Mouse (Mus musculus): ENCODE results near the gene Gm10337. TPM values are rescaled to one million over a fixed set of nuclear protein-coding genes. Genes with fewer than 3 reads are reported as not detected.

Gene Gm10337
- polyA plus RNA-seq, 1 experiment from 2014 or later, result 5.5 TPM

DNA sequence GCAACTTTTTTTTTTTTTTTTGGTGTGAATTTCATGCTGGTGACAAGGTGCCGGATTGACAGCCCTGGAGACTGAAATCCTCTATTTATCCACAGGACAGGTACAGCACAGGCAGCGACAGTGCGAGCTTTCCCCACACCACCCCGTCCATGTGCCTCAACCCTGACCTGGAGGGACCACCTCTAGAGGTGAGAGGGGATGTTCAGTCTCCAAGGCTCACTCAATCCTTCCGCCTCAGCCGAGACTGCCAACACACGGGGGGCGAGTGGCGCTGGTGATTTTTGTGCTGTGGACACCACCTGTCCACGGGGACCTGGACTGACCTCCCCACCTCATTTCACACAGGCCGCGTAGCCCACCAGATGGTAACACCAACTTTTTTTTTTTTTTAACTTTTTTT lies 17.7 kb upstream of the Gm10337 start:
- Histone ChIP-seq H3K27ac (ENCODE audit: low read length) (no peak overlapping the region), H3K36me3 (ENCODE audit: control insufficient read depth, insufficient read depth, low read length) (peaks cover 19% of the 10 kb centered on the region), H3K9me3 (ENCODE audit: control insufficient read depth, low read length) (no peaks in the 10 kb centered on the region), H3K4me3 (ENCODE audit: low read length) (no peak overlapping the region), H3K27me3 (replicated peaks; ENCODE audit: control insufficient read depth, insufficient read depth, low read length) (no peaks in the 10 kb centered on the region), H3K4me1 (ENCODE audit: control insufficient read depth, insufficient read depth, low read length) (no peaks in the 10 kb centered on the region), H3K9ac (ENCODE audit: low read depth, low read length) (no peak overlapping the region), H3K4me2 (ENCODE audit: low read depth, low read length) (no peak overlapping the region)
- no peak for ATAC-seq
- 90% methylated on average over 12 of the region's 12 CpGs for WGBS

DNA sequence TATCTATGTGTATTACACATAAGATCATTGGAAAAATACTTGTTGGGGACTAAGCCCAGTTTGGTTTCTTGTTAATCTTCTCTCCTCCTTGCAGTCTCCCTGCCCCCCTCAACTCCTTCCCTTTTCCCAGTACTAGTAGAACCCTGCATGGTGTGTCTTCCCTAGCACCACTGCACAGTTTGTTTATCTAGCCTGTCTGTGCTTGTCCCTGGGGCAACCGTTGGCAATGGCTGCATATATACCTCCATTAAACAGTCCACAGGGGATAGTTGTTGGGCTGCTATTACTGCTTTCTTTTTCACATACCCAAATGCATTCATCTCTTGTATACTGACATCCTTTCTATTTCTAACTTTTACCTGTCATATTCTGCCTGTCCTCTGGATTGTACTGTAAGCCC lies 15.9 kb upstream of the Gm10337 start:
- Histone ChIP-seq H3K9me3 (ENCODE audit: control insufficient read depth, low read length) (no peaks in the 10 kb centered on the region), H3K4me2 (ENCODE audit: low read depth, low read length) (no peak overlapping the region), H3K27me3 (replicated peaks; ENCODE audit: control insufficient read depth, insufficient read depth, low read length) (no peaks in the 10 kb centered on the region), H3K4me1 (ENCODE audit: control insufficient read depth, insufficient read depth, low read length) (no peaks in the 10 kb centered on the region), H3K4me3 (ENCODE audit: low read length) (no peak overlapping the region), H3K9ac (ENCODE audit: low read depth, low read length) (no peak overlapping the region), H3K27ac (ENCODE audit: low read length) (no peak overlapping the region), H3K36me3 (ENCODE audit: control insufficient read depth, insufficient read depth, low read length) (peaks cover 17% of the 10 kb centered on the region)
- WGBS, result 71% methylated on average over 1 of the region's 1 CpGs
- no peak for ATAC-seq

DNA sequence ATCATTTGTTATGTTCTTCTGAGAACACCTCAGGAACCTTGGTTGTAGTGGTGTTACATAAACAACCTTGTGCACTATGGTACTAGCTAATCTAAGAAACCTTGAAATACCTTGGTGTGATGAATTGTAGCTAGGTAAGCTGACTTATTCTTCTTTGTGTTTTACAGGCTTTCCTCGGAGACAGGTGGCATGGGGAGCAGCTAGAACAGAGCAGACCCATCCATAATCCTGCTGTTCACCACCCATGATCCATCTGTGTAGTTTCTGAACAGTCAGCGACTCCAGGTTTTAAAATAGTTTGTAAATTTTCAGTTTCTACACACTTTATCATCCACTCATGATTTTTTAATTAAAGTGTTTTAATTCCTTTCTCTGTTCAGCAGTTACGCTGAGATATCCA lies 5.2 kb upstream of the Gm10337 start:
- Histone ChIP-seq H3K27ac (ENCODE audit: low read length) (no peak overlapping the region), H3K27me3 (replicated peaks; ENCODE audit: control insufficient read depth, insufficient read depth, low read length) (no peaks in the 10 kb centered on the region), H3K9me3 (ENCODE audit: control insufficient read depth, low read length) (no peaks in the 10 kb centered on the region), H3K9ac (ENCODE audit: low read depth, low read length) (no peak overlapping the region), H3K4me3 (ENCODE audit: low read length) (no peak overlapping the region), H3K4me1 (ENCODE audit: control insufficient read depth, insufficient read depth, low read length) (peaks cover 11% of the 10 kb centered on the region), H3K4me2 (ENCODE audit: low read depth, low read length) (no peak overlapping the region), H3K36me3 (ENCODE audit: control insufficient read depth, insufficient read depth, low read length) (peaks cover 9% of the 10 kb centered on the region)
- 84% methylated on average over 3 of the region's 3 CpGs for WGBS
- ATAC-seq, result no peak

DNA sequence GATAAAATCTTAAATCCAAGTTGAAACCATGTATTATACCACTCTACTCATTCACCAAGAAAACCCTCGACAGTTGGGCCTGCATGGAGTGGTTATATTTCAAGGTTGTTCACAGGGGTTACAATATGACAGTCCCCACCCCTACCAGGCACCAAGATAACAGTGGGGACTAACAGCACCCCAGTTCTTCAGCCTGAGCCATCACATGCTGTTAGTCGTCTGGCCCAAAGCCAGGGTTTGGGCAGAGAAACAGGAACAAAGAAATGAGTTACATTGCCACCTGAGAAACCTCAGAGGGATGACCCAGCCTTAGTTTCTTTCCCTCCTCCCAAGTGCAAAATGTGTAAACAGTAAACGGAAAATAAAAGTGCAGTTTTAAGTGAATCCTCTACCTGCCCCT lies 4.2 kb upstream of the Gm10337 start:
- H3K4me1 ChIP-seq (ENCODE audit: control insufficient read depth, insufficient read depth, low read length), result peaks cover 11% of the 10 kb centered on the region
- no peak overlapping the region for H3K9ac ChIP-seq (ENCODE audit: low read depth, low read length)
- H3K36me3 ChIP-seq (ENCODE audit: control insufficient read depth, insufficient read depth, low read length), result peaks cover 13% of the 10 kb centered on the region
- no peak overlapping the region for H3K4me2 ChIP-seq (ENCODE audit: low read depth, low read length)
- H3K27me3 ChIP-seq (replicated peaks; ENCODE audit: control insufficient read depth, insufficient read depth, low read length), result no peaks in the 10 kb centered on the region
- 64% methylated on average over 3 of the region's 3 CpGs for WGBS
- no peaks in the 10 kb centered on the region for H3K9me3 ChIP-seq (ENCODE audit: control insufficient read depth, low read length)
- no peak overlapping the region for H3K4me3 ChIP-seq (ENCODE audit: low read length)
- H3K27ac ChIP-seq (ENCODE audit: low read length), result no peak overlapping the region
- no peak for ATAC-seq

DNA sequence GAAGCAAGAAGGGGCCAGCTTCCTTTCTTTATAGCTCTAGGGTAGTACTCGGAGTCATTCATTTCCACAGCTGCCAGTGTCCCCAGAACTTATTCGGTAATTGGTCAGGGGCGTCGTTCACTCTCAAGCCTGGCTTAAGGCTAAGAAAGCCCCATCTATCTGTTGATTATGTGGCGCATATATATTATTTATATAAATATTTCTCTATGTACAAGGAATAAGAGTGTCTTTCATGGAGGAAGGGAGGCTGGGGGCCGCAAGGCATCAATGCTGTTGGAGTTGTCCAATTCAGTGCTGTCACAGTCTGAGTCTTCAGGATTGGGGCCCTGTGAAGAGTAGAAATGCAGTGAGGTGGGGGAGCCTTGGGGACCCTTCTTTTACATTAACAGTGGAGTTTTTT lies 3.7 kb upstream of the Gm10337 start:
- no peak overlapping the region for H3K27ac ChIP-seq (ENCODE audit: low read length)
- H3K36me3 ChIP-seq (ENCODE audit: control insufficient read depth, insufficient read depth, low read length), result peaks cover 13% of the 10 kb centered on the region
- no peak overlapping the region for H3K4me2 ChIP-seq (ENCODE audit: low read depth, low read length)
- H3K4me1 ChIP-seq (ENCODE audit: control insufficient read depth, insufficient read depth, low read length), result peaks cover 11% of the 10 kb centered on the region
- 85% methylated on average over 6 of the region's 6 CpGs for WGBS
- no peak overlapping the region for H3K4me3 ChIP-seq (ENCODE audit: low read length)
- no peak overlapping the region for H3K9ac ChIP-seq (ENCODE audit: low read depth, low read length)
- no peaks in the 10 kb centered on the region for H3K27me3 ChIP-seq (replicated peaks; ENCODE audit: control insufficient read depth, insufficient read depth, low read length)
- no peaks in the 10 kb centered on the region for H3K9me3 ChIP-seq (ENCODE audit: control insufficient read depth, low read length)
- no peak for ATAC-seq

DNA sequence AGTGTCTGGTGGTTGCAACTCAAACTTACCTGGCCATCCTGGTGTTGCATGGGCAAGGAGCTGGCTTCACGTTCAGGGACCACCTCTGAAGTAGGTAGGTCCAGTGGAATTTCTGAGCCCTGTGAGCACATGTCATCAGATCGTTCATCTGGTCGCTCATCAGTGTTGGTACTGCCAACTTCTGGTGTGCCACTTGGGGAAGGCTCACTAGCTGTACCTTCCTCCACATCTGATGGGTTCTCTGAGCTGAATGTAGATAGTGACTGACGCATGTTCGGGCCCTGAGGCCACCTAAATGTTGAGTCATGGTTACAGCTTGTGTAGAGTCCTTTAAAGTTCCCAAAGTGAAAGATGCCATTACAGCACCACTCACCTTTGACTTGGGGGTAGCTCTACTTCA lies 3.0 kb upstream of the Gm10337 start:
- Histone ChIP-seq H3K9ac (ENCODE audit: low read depth, low read length) (no peak overlapping the region), H3K36me3 (ENCODE audit: control insufficient read depth, insufficient read depth, low read length) (peaks cover 16% of the 10 kb centered on the region), H3K27ac (ENCODE audit: low read length) (no peak overlapping the region), H3K9me3 (ENCODE audit: control insufficient read depth, low read length) (no peaks in the 10 kb centered on the region), H3K4me1 (ENCODE audit: control insufficient read depth, insufficient read depth, low read length) (peaks cover 11% of the 10 kb centered on the region), H3K4me3 (ENCODE audit: low read length) (no peak overlapping the region), H3K4me2 (ENCODE audit: low read depth, low read length) (no peak overlapping the region), H3K27me3 (replicated peaks; ENCODE audit: control insufficient read depth, insufficient read depth, low read length) (no peaks in the 10 kb centered on the region)
- WGBS, result 86% methylated on average over 5 of the region's 5 CpGs
- ATAC-seq, result no peak

DNA sequence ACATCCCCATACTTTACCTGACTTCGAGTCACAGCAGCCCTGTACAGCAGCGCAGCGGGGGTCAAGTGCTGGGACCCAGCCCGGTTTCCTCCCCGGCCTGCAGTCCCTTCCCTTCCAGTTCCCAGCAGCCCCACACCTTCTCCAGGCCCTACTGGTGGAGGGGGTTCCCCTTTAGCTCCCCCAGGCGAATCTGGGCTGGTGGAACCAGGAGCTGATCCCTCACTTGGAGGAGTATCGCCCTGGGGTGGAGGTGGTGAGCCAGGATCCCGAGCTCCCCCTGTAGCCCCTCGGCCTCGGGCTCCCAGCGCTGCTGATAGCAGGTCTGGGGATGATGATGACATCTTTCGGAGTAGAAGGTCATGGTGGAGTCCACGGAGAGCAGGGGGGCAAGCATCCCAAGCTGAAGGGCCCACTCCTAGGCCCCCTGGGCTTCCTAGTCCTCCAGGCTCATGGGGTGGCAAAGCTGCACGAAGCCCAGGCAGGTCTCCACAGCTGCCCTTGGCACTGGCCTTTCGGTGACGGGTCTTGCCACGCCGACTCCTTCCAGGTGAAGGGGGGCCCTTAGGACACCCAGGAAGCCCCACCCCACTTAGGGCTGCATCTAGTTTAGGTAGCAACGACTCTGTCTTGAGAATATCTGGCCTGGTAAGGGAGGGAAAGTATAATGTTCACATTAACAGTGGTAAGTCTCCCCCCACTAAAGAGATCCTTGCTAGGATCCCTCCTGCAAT lies 2.3 kb upstream of the Gm10337 start:
- 85% methylated on average over 19 of the region's 19 CpGs for WGBS
- Histone ChIP-seq H3K4me3 (ENCODE audit: low read length) (no peak overlapping the region), H3K27ac (ENCODE audit: low read length) (peak overlapping the region; percentile 43), H3K4me1 (ENCODE audit: control insufficient read depth, insufficient read depth, low read length) (peaks cover 11% of the 10 kb centered on the region), H3K9ac (ENCODE audit: low read depth, low read length) (no peak overlapping the region), H3K9me3 (ENCODE audit: control insufficient read depth, low read length) (no peaks in the 10 kb centered on the region), H3K36me3 (ENCODE audit: control insufficient read depth, insufficient read depth, low read length) (peaks cover 16% of the 10 kb centered on the region), H3K27me3 (replicated peaks; ENCODE audit: control insufficient read depth, insufficient read depth, low read length) (no peaks in the 10 kb centered on the region), H3K4me2 (ENCODE audit: low read depth, low read length) (0 out of 2 replicates have a peak overlapping the region, but pooled peaks have one; percentile 4)
- ATAC-seq, result no peak

DNA sequence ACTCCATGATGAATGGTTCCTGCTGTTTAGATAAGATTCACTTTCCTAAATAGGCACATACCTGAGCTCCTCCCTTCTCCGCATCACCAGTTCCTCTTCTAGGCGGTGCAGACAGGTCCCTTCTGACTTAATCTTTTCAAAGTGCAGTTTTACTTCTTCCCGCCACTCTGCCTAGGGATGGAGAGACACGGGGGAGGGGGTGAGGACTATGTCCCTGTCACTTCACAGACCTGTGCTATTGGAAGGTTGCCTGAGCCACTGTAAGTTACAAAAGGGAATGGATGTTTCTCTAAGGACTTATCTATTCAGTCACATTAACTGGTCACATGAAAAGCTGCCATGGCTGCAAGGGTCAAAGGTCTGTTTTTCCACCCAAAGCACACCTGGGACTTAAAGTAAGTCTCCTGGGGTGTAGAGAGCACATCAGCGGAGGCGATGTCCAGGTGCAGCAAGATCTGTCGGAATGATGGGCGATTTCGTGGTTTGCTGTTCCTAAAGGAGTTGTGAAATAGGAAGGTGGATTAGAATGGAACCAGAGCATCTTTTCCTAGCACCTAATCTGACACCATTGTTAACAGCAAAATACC lies 1.2 kb upstream of the Gm10337 start:
- Histone ChIP-seq H3K9me3 (ENCODE audit: control insufficient read depth, low read length) (no peaks in the 10 kb centered on the region), H3K36me3 (ENCODE audit: control insufficient read depth, insufficient read depth, low read length) (peaks cover 16% of the 10 kb centered on the region), H3K4me3 (ENCODE audit: low read length) (no peak overlapping the region), H3K27ac (ENCODE audit: low read length) (peak overlapping the region; percentile 43), H3K4me1 (ENCODE audit: control insufficient read depth, insufficient read depth, low read length) (peaks cover 14% of the 10 kb centered on the region), H3K27me3 (replicated peaks; ENCODE audit: control insufficient read depth, insufficient read depth, low read length) (no peaks in the 10 kb centered on the region), H3K4me2 (ENCODE audit: low read depth, low read length) (no peak overlapping the region), H3K9ac (ENCODE audit: low read depth, low read length) (no peak overlapping the region)
- 59% methylated on average over 9 of the region's 9 CpGs for WGBS
- ATAC-seq, result peak; percentile 59

DNA sequence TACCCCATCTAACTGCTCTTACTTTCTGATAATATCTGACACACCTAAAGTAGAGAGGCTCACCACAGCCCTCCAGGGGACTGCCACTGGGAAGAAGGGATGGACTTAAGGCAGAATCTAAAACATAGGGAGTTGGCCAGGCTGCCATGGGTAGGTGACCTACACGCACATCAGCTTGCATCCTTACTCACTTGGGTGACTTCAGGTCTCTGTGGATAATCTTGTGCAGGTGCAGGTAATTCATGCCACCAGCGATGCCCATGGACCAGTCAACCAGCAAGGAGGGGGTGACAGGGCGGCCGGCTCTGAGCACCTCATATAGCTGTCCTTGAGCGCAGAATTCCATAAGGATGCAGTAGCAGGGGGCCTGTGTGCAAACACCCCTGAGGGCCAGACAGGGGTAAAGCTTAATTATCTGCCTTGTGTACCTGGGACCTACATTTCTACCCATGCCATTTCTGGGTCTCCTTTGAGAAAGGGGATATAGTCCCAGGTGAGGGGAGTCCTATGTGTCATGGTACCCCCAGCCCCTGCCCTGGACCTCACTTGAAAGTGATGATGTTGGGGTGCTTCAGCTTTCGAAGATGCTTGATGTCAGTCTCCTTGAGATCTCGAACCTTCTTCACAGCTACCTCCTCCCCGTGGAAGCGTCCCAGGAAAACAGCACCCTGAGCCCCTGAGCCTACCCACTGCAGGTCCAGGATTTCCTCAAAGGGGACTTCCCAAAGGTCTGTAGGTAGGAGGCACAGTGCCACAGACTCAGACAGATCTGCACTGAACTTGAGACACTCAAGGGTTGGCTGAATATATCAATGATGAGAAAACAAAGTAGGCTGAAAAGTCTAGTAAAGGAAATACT lies 631 bp downstream of the Gm10337 start:
- H3K36me3 ChIP-seq (ENCODE audit: control insufficient read depth, insufficient read depth, low read length), result peaks cover 16% of the 10 kb centered on the region
- H3K4me2 ChIP-seq (ENCODE audit: low read depth, low read length), result no peak overlapping the region
- peaks cover 14% of the 10 kb centered on the region for H3K4me1 ChIP-seq (ENCODE audit: control insufficient read depth, insufficient read depth, low read length)
- H3K27me3 ChIP-seq (replicated peaks; ENCODE audit: control insufficient read depth, insufficient read depth, low read length), result no peaks in the 10 kb centered on the region
- no peaks in the 10 kb centered on the region for H3K9me3 ChIP-seq (ENCODE audit: control insufficient read depth, low read length)
- H3K9ac ChIP-seq (ENCODE audit: low read depth, low read length), result no peak overlapping the region
- no peak for ATAC-seq
- H3K27ac ChIP-seq (ENCODE audit: low read length), result no peak overlapping the region
- WGBS, result 85% methylated on average over 9 of the region's 9 CpGs
- H3K4me3 ChIP-seq (ENCODE audit: low read length), result no peak overlapping the region
